Mouse (Mus musculus) lung, postnatal 0 days (tissue): ENCODE results near the gene Syt6.

Experiments
- CTCF ChIP-seq: IDR thresholded peaks from 2 replicates; pipeline ENCODE4 v1.5.1; 2016; ENCODE audit warnings: antibody characterized with exemption, mild to moderate bottlenecking
- EP300 ChIP-seq: IDR thresholded peaks from 2 replicates; pipeline ENCODE4 v1.6.1; 2016; ENCODE audit warnings: antibody characterized with exemption, mild to moderate bottlenecking, control low read depth

GRCm38 (mm10) chr3:103650406-103650805 is 75.4 kb downstream of the Syt6 start:
- no peak for TF ChIP-seq CTCF
- no peak for TF ChIP-seq EP300
